Mouse (Mus musculus) heart, adult 11 months (tissue): ENCODE results near the gene Atpif1.
A peak's percentile ranks its signal among the peaks of the same experiment; 100 is the strongest.

Experiments
- DNase-seq: peaks from one replicate; pipeline ENCODE4 v3.0.0; 2022

Atpif1 gene

GRCm38 (mm10) chr4:132532981-132533916 is at the start of gene Atpif1:
Gene Atpif1 (minus strand): TSS chr4:132533659.
- DNase-seq = peak; percentile 99

- DNase-seq = no peak
Observed at GRCm38 (mm10) chr4:132574809-132575347, 41.4 kb upstream of the Atpif1 start.

- peak; percentile 95 for DNase-seq
Observed at GRCm38 (mm10) chr4:132573327-132573726, 39.9 kb upstream of the Atpif1 start.

GRCm38 (mm10) chr4:132571190-132571589 is 37.7 kb upstream of the Atpif1 start:
- DNase-seq = no peak

- DNase-seq = no peak
Observed at GRCm38 (mm10) chr4:132569115-132569514, 35.7 kb upstream of the Atpif1 start.

- DNase-seq = peak; percentile 94
Observed at GRCm38 (mm10) chr4:132567361-132567779, 33.9 kb upstream of the Atpif1 start.

- DNase-seq = no peak
Observed at GRCm38 (mm10) chr4:132565089-132565747, 31.8 kb upstream of the Atpif1 start.

GRCm38 (mm10) chr4:132563965-132564364 is 30.5 kb upstream of the Atpif1 start, which contains the start of gene Ptafr:
Gene Ptafr (plus strand): TSS chr4:132564067.
- DNase-seq = peak; percentile 98

GRCm38 (mm10) chr4:132563261-132563660 is 29.8 kb upstream of the Atpif1 start:
- DNase-seq = no peak

- DNase-seq = peak; percentile 86
Observed at GRCm38 (mm10) chr4:132555550-132555949, 22.1 kb upstream of the Atpif1 start.

- DNase-seq = no peak
Observed at GRCm38 (mm10) chr4:132554653-132555052, 21.2 kb upstream of the Atpif1 start.

GRCm38 (mm10) chr4:132554221-132554620 is 20.8 kb upstream of the Atpif1 start:
- no peak for DNase-seq

- peak; percentile 95 for DNase-seq
Observed at GRCm38 (mm10) chr4:132545851-132546250, 12.4 kb upstream of the Atpif1 start.

- DNase-seq = no peak
Observed at GRCm38 (mm10) chr4:132542724-132543123, 9.3 kb upstream of the Atpif1 start.

- no peak for DNase-seq
Observed at GRCm38 (mm10) chr4:132541413-132541812, 8.0 kb upstream of the Atpif1 start.

- DNase-seq = no peak
Observed at GRCm38 (mm10) chr4:132539481-132539880, 6.0 kb upstream of the Atpif1 start.

GRCm38 (mm10) chr4:132535406-132536121 is 2.1 kb upstream of the Atpif1 start, which contains the start of gene Dnajc8:
Gene Dnajc8 (plus strand): TSS chr4:132535550.
- peak; percentile 100 for DNase-seq

- peak; percentile 94 for DNase-seq
Observed at GRCm38 (mm10) chr4:132532496-132532895, 963 bp downstream of the Atpif1 start.

GRCm38 (mm10) chr4:132530033-132530804 is 3.2 kb downstream of the Atpif1 start:
- DNase-seq = no peak

- DNase-seq = no peak
Observed at GRCm38 (mm10) chr4:132529344-132529743, 4.1 kb downstream of the Atpif1 start.

GRCm38 (mm10) chr4:132527917-132528522 is 5.4 kb downstream of the Atpif1 start:
- DNase-seq = no peak
